Mouse (Mus musculus): ENCODE results near the gene Irs3.
A peak's percentile ranks its signal among the peaks of the same experiment; 100 is the strongest.

Gene Irs3

GRCm38 (mm10) chr5:137660064-137660688, 14.7 kb upstream of the Irs3 start:
- peak in 1 of 2 experiments; percentile 30 for DNase-seq (ENCODE audit: low spot score in 2 of 2)

- DNase-seq (ENCODE audit: low spot score in 2 of 2) = peak; percentile 55 to 81
These were observed 11.5 kb upstream of the Irs3 start for GRCm38 (mm10) chr5:137656977-137657376.

GRCm38 (mm10) chr5:137654746-137655145, 9.2 kb upstream of the Irs3 start:
- DNase-seq (ENCODE audit: low spot score in 2 of 2) = no peak

GRCm38 (mm10) chr5:137653366-137653765, 7.9 kb upstream of the Irs3 start:
- DNase-seq (ENCODE audit: low spot score in 2 of 2) = no peak

- DNase-seq (ENCODE audit: low spot score in 2 of 2) = peak in 1 of 2 experiments; percentile 67
These were observed 7.0 kb upstream of the Irs3 start for GRCm38 (mm10) chr5:137652474-137652873.

GRCm38 (mm10) chr5:137649669-137650571, 4.4 kb upstream of the Irs3 start:
- DNase-seq (ENCODE audit: low spot score in 2 of 2) = no peak

GRCm38 (mm10) chr5:137649251-137649650, 3.7 kb upstream of the Irs3 start:
- DNase-seq (ENCODE audit: low spot score in 2 of 2) = no peak

GRCm38 (mm10) chr5:137647827-137648601, 2.5 kb upstream of the Irs3 start:
- DNase-seq (ENCODE audit: low spot score in 2 of 2) = no peak

GRCm38 (mm10) chr5:137645091-137645651, 343 bp downstream of the Irs3 start:
- no peak for DNase-seq (ENCODE audit: low spot score in 2 of 2)

- DNase-seq (ENCODE audit: low spot score in 2 of 2) = no peak
These were observed 1.0 kb downstream of the Irs3 start for GRCm38 (mm10) chr5:137644484-137644883.

- no peak for DNase-seq (ENCODE audit: low spot score in 2 of 2)
These were observed 2.6 kb downstream of the Irs3 start for GRCm38 (mm10) chr5:137642886-137643285.

- DNase-seq (ENCODE audit: low spot score in 2 of 2) = no peak
These were observed 4.5 kb downstream of the Irs3 start, which contains the start of gene Sap25 for GRCm38 (mm10) chr5:137641054-137641453. TSS of gene Sap25 (plus strand) at chr5:137641334.

GRCm38 (mm10) chr5:137639472-137639871, 6.0 kb downstream of the Irs3 start:
- no peak for DNase-seq (ENCODE audit: low spot score in 2 of 2)

GRCm38 (mm10) chr5:137633397-137634084, 12.0 kb downstream of the Irs3 start:
- no peak for DNase-seq (ENCODE audit: low spot score in 2 of 2)

GRCm38 (mm10) chr5:137631591-137631990, 13.9 kb downstream of the Irs3 start:
- DNase-seq (ENCODE audit: low spot score in 2 of 2) = no peak

GRCm38 (mm10) chr5:137631171-137631570, 14.3 kb downstream of the Irs3 start:
- DNase-seq (ENCODE audit: low spot score in 2 of 2) = peak in 1 of 2 experiments; percentile 55

- DNase-seq (ENCODE audit: low spot score in 2 of 2) = no peak
These were observed 14.9 kb downstream of the Irs3 start for GRCm38 (mm10) chr5:137630602-137631001.

GRCm38 (mm10) chr5:137629906-137630545, 15.5 kb downstream of the Irs3 start:
- no peak for DNase-seq (ENCODE audit: low spot score in 2 of 2)

GRCm38 (mm10) chr5:137629306-137629721, 16.2 kb downstream of the Irs3 start:
- DNase-seq (ENCODE audit: low spot score in 2 of 2) = no peak

- peak; percentile 100 for DNase-seq (ENCODE audit: low spot score in 2 of 2)
These were observed 16.8 kb downstream of the Irs3 start, which contains the start of the genes Fbxo24, Lrch4 and Gm20605 for GRCm38 (mm10) chr5:137628498-137629305. TSS of gene Fbxo24 (minus strand) at chr5:137629002. TSS of gene Lrch4 (plus strand) at chr5:137629121. TSS of gene Gm20605 (plus strand) at chr5:137629175.

Measured in left cerebral cortex, adult 9 months (tissue).